Mouse (Mus musculus) small intestine, adult 2 months (tissue): ENCODE results near the gene Dusp19.

Experiments used
- CTCF ChIP-seq: fragments of 200-500 bp; IDR thresholded peaks from 2 replicates; pipeline ENCODE4 v1.5.1; 2012; ENCODE audit warnings: low read depth, mild to moderate bottlenecking, control low read depth, inconsistent platforms, low read length, moderate library complexity, mixed read lengths; ENCODE audit not compliant: insufficient replicate concordance, insufficient read length; ENCODE audit errors: extremely low read depth
- POLR2A ChIP-seq: fragments of 200-500 bp; IDR thresholded peaks from 2 replicates; pipeline ENCODE4 v1.6.1; 2012; ENCODE audit warnings: low read depth, mild to moderate bottlenecking, control low read depth, inconsistent platforms, low read length, moderate library complexity

DNA sequence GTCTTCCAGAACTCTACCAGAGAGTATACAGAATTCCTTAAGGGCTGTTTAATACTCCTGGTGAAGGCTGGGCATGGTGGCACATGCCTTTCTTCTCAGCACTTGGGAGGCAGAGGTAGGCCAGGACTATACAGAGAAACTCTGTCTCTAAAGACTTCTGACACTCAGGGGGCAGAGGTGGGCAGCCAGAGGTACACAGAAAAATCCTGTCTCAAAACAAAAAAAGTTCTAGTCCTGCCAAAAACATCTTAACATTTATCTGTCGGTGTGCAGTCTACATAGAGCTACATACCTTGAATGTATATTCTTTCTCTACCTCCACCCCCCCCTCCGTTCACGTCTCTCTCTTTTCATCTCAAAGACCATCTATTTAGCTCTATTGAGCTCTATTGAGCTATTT is 34.5 kb upstream of the Dusp19 start:
- TF ChIP-seq CTCF = no peak
- TF ChIP-seq POLR2A = no peak
